Mouse (Mus musculus): ENCODE measurements around the gene Tlk1. TPM values are rescaled to one million over a fixed set of nuclear protein-coding genes. Genes with fewer than 3 reads are reported as not detected.

Gene Tlk1
- total and polyA plus RNA-seq, 3 experiments, result 6.9 to 31.3 (median 26.0) TPM

DNA sequence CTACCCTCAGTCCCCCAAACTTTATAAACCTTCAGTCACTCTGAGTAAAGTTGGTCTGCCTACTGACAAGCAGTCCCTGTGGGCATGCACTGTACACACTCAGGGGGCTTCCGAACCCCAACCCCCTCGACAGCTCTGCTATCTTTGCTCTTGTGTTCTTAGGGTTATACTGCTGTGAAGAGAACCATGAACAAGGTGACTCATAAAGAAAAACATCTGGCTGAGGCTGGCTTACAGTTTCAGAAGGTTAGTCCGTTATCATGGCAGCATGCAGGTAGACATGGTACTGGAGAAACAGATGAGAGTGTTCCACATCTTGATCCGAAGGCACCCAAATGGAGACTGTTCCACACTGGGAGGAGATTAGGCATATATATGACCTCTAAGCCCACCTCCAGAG lies 114.7 kb downstream of the Tlk1 start:
- Histone ChIP-seq H3K36me3 (ENCODE audit: control insufficient read depth, insufficient read depth, low read length) (peaks cover 3% of the 10 kb centered on the region; the same call in 1 of the 2 replicates), H3K9ac (ENCODE audit: low read depth, low read length) (no peak overlapping the region), H3K27me3 (ENCODE audit: control insufficient read depth, insufficient read depth, low read length) (no peaks in the 10 kb centered on the region), H3K4me1 (ENCODE audit: control insufficient read depth, insufficient read depth, low read length) (no peaks in the 10 kb centered on the region), H3K79me2 (replicated peaks; ENCODE audit: control insufficient read depth, insufficient read depth, low read length) (no peaks in the 10 kb centered on the region), H3K4me3 (no peak overlapping the region), H3K27ac (no peak overlapping the region)
- 90% methylated on average over 4 of the region's 4 CpGs for WGBS
- no peak for DNase-seq
- TF ChIP-seq POLR2A (IDR thresholded peaks at IDR 0.05; ENCODE audit: insufficient read depth, low read depth, low read length), result no peak
- no peak for TF ChIP-seq EP300 (IDR thresholded peaks at IDR 0.05; ENCODE audit: insufficient read depth, low read depth, low read length)
- no peak for TF ChIP-seq CTCF (IDR thresholded peaks at IDR 0.05)
- intact Hi-C loops (cut with DNase I), result no loop called here

DNA sequence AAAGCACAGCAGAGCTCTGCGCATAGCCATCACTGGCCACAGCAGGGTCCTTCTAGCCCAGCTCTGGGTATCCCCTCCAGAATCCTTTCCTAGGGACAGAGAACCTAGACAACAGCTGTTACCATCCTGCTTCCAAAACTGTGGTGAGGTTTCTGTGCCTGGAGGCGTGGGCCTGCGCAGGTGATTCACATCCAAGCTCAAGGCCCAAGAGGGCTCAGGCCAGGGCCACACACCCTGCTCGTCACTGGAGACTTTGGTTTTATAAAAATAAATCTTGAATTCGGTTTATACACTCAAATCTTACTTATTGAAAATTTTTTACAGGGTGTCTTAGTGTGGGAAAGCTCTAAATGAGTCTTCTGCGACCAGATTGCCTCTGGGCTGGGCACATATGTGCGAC lies 115.3 kb downstream of the Tlk1 start:
- no peak overlapping the region for H3K27ac ChIP-seq
- H3K27me3 ChIP-seq (ENCODE audit: control insufficient read depth, insufficient read depth, low read length), result no peaks in the 10 kb centered on the region
- TF ChIP-seq CTCF (IDR thresholded peaks at IDR 0.05) (no peak), POLR2A (IDR thresholded peaks at IDR 0.05; ENCODE audit: insufficient read depth, low read depth, low read length) (no peak), EP300 (IDR thresholded peaks at IDR 0.05; ENCODE audit: insufficient read depth, low read depth, low read length) (no peak)
- 94% methylated on average over 7 of the region's 7 CpGs for WGBS
- no peak overlapping the region for H3K4me3 ChIP-seq
- no peaks in the 10 kb centered on the region for H3K4me1 ChIP-seq (ENCODE audit: control insufficient read depth, insufficient read depth, low read length)
- intact Hi-C loops (cut with DNase I), result no loop called here
- H3K9ac ChIP-seq (ENCODE audit: low read depth, low read length), result no peak overlapping the region
- DNase-seq, result no peak
- H3K36me3 ChIP-seq (ENCODE audit: control insufficient read depth, insufficient read depth, low read length), result peaks cover 3% of the 10 kb centered on the region; the same call in 1 of the 2 replicates
- H3K79me2 ChIP-seq (replicated peaks; ENCODE audit: control insufficient read depth, insufficient read depth, low read length), result no peaks in the 10 kb centered on the region

DNA sequence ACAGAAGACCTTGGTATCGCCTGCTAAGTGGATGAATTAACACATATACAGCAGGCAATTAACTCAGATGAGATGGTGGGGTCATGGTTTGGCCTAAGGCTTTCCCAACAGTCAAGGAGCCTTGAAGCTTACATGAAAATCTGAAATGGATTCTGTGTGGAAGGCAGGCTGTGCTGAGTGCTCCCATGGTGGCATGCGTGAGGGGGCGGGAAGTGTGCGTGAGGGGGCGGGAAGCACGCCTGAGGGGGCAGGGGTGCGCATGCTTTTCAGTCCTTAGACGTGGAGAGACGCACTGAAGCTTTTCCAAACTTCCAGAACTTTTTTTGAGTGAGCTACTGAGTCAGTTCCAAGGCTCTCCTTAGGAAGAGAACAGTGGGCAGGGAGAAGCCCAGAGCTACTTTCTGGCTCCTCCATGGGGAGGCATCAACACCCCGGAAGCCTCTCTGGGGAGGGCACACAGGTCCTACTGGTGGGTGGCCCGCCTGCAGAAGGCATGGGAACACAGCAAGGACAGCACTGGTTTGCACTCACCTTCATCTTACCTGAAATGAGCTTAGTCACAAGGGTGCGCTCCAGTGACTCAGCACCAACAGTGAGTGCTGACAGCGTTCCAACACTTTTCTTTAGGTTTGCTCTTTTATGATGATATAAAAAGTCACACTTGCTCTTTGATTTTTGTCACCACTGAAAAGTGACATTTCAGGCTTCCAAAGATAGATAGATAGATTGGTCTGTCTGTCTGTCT lies 116.4 kb downstream of the Tlk1 start:
- WGBS, result 82% methylated on average over 13 of the region's 13 CpGs
- intact Hi-C loops (cut with DNase I), result loop anchor here (10.0 kb wide), 1 partner anchor 116 kb away; the partner anchor contains the start of gene Tlk1

DNA sequence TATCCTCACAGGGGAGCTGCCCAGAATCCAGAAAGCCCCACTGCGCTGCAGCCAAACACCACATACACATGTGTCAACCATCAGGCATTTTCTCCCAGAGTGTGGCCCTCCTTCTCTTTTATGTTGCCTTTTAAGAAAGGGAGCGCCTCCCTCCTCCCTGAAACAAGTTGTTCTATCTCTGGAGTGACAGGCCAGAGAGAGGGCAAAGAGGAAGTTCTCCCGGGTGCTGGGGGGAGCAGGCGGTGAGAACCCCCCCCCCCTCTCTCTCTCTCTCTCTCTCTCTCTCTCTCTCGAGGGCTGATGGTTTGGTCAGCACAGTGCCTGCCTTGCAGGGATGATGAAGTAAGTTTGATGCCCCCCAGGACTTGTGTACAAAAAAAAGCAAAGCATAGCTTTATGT lies 123.1 kb downstream of the Tlk1 start:
- intact Hi-C loops (cut with DNase I), result loop anchor here (10.0 kb wide), 1 partner anchor 122 kb away; the partner anchor contains the start of gene Tlk1
- WGBS, result 32% methylated on average over 5 of the region's 5 CpGs
- H3K27ac ChIP-seq, result no peak overlapping the region

More for the DNA sequence above, 116.4 kb downstream of the Tlk1 start:
- no peak for DNase-seq
- Histone ChIP-seq H3K36me3 (ENCODE audit: control insufficient read depth, insufficient read depth, low read length) (peaks cover 3% of the 10 kb centered on the region; the same call in 1 of the 2 replicates), H3K27ac (no peak overlapping the region), H3K79me2 (replicated peaks; ENCODE audit: control insufficient read depth, insufficient read depth, low read length) (no peaks in the 10 kb centered on the region), H3K4me3 (no peak overlapping the region), H3K9ac (ENCODE audit: low read depth, low read length) (no peak overlapping the region), H3K4me1 (ENCODE audit: control insufficient read depth, insufficient read depth, low read length) (no peaks in the 10 kb centered on the region; the same call in 1 of the 2 replicates), H3K27me3 (ENCODE audit: control insufficient read depth, insufficient read depth, low read length) (no peaks in the 10 kb centered on the region)
- no peak for TF ChIP-seq CTCF (IDR thresholded peaks at IDR 0.05)
- no peak for TF ChIP-seq EP300 (IDR thresholded peaks at IDR 0.05; ENCODE audit: insufficient read depth, low read depth, low read length)
- no peak for TF ChIP-seq POLR2A (IDR thresholded peaks at IDR 0.05; ENCODE audit: insufficient read depth, low read depth, low read length)

DNA sequence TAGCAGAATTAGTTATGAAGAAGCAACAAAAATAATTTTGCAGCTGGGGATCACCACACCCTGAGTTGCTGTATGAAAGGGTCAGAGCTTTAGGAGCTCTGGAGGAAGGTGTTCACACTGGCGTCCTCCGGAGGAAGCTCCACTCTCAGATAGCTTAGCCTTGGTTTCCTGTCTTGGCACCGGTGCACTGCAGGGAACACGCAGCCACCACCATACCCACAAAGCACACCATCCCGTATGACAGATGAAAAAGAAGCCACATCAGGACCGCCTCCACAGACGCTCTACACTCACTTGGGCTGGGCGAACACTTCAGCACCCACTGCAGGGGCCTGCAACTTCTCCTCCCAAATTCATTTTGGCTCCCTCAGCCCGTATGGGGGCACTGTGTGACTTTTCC lies 124.0 kb downstream of the Tlk1 start:
- no peaks in the 10 kb centered on the region for H3K79me2 ChIP-seq (replicated peaks; ENCODE audit: control insufficient read depth, insufficient read depth, low read length)
- intact Hi-C loops (cut with DNase I), result loop anchor here (10.0 kb wide), 1 partner anchor 123 kb away; the partner anchor contains the start of gene Tlk1
- TF ChIP-seq EP300 (IDR thresholded peaks at IDR 0.05; ENCODE audit: insufficient read depth, low read depth, low read length) (no peak), POLR2A (IDR thresholded peaks at IDR 0.05; ENCODE audit: insufficient read depth, low read depth, low read length) (no peak), CTCF (IDR thresholded peaks at IDR 0.05) (no peak)
- H3K27ac ChIP-seq, result no peak overlapping the region
- no peak overlapping the region for H3K4me3 ChIP-seq
- 46% methylated on average over 9 of the region's 9 CpGs for WGBS
- no peak for DNase-seq
- H3K36me3 ChIP-seq (ENCODE audit: control insufficient read depth, insufficient read depth, low read length), result no peaks in the 10 kb centered on the region
- H3K9ac ChIP-seq (ENCODE audit: low read depth, low read length), result no peak overlapping the region
- no peaks in the 10 kb centered on the region; the same call in 1 of the 2 replicates for H3K4me1 ChIP-seq (ENCODE audit: control insufficient read depth, insufficient read depth, low read length)
- H3K27me3 ChIP-seq (ENCODE audit: control insufficient read depth, insufficient read depth, low read length), result no peaks in the 10 kb centered on the region

More for the DNA sequence above, 123.1 kb downstream of the Tlk1 start:
- DNase-seq, result no peak
- H3K4me3 ChIP-seq, result no peak overlapping the region
- no peaks in the 10 kb centered on the region; the same call in 1 of the 2 replicates for H3K4me1 ChIP-seq (ENCODE audit: control insufficient read depth, insufficient read depth, low read length)
- no peak overlapping the region for H3K9ac ChIP-seq (ENCODE audit: low read depth, low read length)
- no peaks in the 10 kb centered on the region for H3K79me2 ChIP-seq (replicated peaks; ENCODE audit: control insufficient read depth, insufficient read depth, low read length)
- TF ChIP-seq CTCF (IDR thresholded peaks at IDR 0.05), result no peak
- TF ChIP-seq EP300 (IDR thresholded peaks at IDR 0.05; ENCODE audit: insufficient read depth, low read depth, low read length), result no peak
- TF ChIP-seq POLR2A (IDR thresholded peaks at IDR 0.05; ENCODE audit: insufficient read depth, low read depth, low read length), result no peak
- no peaks in the 10 kb centered on the region for H3K36me3 ChIP-seq (ENCODE audit: control insufficient read depth, insufficient read depth, low read length)
- H3K27me3 ChIP-seq (ENCODE audit: control insufficient read depth, insufficient read depth, low read length), result no peaks in the 10 kb centered on the region

DNA sequence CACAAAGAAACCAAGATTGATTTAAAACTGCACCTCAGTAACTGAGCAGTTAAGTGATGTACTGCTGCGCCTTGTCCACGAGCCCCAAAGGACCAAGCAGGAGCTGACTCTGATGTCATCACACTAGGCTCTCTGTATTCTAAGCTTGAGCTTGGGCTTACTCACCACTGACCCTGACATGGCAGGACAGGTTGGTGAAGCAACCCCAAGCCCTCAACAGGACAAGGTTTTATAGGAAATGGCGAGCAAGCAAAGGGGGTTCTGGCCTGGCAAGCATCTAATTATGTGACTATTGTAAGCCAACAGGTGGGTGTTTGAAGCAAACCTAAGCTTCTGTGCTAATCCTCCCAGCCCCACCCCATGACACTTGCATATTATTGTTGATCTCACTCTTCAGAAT lies 124.7 kb downstream of the Tlk1 start:
- TF ChIP-seq EP300 (IDR thresholded peaks at IDR 0.05; ENCODE audit: insufficient read depth, low read depth, low read length), result no peak
- no peak for TF ChIP-seq POLR2A (IDR thresholded peaks at IDR 0.05; ENCODE audit: insufficient read depth, low read depth, low read length)
- TF ChIP-seq CTCF (IDR thresholded peaks at IDR 0.05), result no peak
- 88% methylated on average over 3 of the region's 3 CpGs for WGBS
- Histone ChIP-seq H3K27me3 (ENCODE audit: control insufficient read depth, insufficient read depth, low read length) (no peaks in the 10 kb centered on the region), H3K27ac (no peak overlapping the region), H3K79me2 (replicated peaks; ENCODE audit: control insufficient read depth, insufficient read depth, low read length) (no peaks in the 10 kb centered on the region), H3K4me3 (no peak overlapping the region), H3K36me3 (ENCODE audit: control insufficient read depth, insufficient read depth, low read length) (no peaks in the 10 kb centered on the region), H3K9ac (ENCODE audit: low read depth, low read length) (no peak overlapping the region), H3K4me1 (ENCODE audit: control insufficient read depth, insufficient read depth, low read length) (no peaks in the 10 kb centered on the region; the same call in 1 of the 2 replicates)
- DNase-seq, result no peak
- intact Hi-C loops (cut with DNase I), result loop anchor here (10.0 kb wide), 1 partner anchor 124 kb away; the partner anchor contains the start of gene Tlk1
